Mouse (Mus musculus) midbrain, embryonic 10.5 days (tissue): ENCODE measurements around the gene Robo2. TPM values are rescaled to one million over a fixed set of nuclear protein-coding genes. Genes with fewer than 3 reads are reported as not detected.

ENCODE experiments used
- DNase-seq: peaks from one replicate; pipeline ENCODE4 v3.0.0-alpha.2; 2017; ENCODE audit warnings: low spot score
- H3K27ac ChIP-seq: fragments of 300-500 bp; sonication (generic); replicated peaks from 2 replicates; pipeline ENCODE4 v1.5.1; 2016; ENCODE audit warnings: mild to moderate bottlenecking
- H3K27me3 ChIP-seq: fragments of 300-500 bp; sonication (generic); 2 replicates; pipeline ENCODE4 v1.6.1; 2016; ENCODE audit warnings: low read depth, mild to moderate bottlenecking; ENCODE audit not compliant: poor library complexity, severe bottlenecking
- H3K36me3 ChIP-seq: fragments of 300-500 bp; sonication (generic); 2 replicates; pipeline ENCODE4 v1.6.1; 2016; ENCODE audit warnings: mild to moderate bottlenecking, moderate library complexity
- H3K4me1 ChIP-seq: fragments of 300-500 bp; sonication (generic); 2 replicates; pipeline ENCODE4 v1.6.1; 2016
- H3K4me3 ChIP-seq: fragments of 300-500 bp; sonication (generic); 2 replicates; pipeline ENCODE4 v1.5.1; 2016; ENCODE audit warnings: mild to moderate bottlenecking, moderate library complexity
- H3K9me3 ChIP-seq: fragments of 300-500 bp; sonication (generic); replicated peaks from 2 replicates; pipeline ENCODE4 v1.6.1; 2016; ENCODE audit warnings: mild to moderate bottlenecking
- WGBS: fragments of 180-500 bp; shearing (Covaris S2); methylation state at CpG from one replicate; pipeline ENCODE4 v1.1.7; 2016; 5-methylcytosine and 5-hydroxymethylcytosine counted together
- polyA plus RNA-seq: library from polyadenylated mRNA; unstranded; fragments of >200 nt; fragmentation: Nextera tagmentation; extraction: Ambion mirVana; gene quantifications from 2 replicates; pipeline ENCODE4 v1.2.1, GENCODE M21; 2016

Robo2 gene
- polyA plus RNA-seq, 1 experiment from 2014 or later, result 13.3 TPM

DNA sequence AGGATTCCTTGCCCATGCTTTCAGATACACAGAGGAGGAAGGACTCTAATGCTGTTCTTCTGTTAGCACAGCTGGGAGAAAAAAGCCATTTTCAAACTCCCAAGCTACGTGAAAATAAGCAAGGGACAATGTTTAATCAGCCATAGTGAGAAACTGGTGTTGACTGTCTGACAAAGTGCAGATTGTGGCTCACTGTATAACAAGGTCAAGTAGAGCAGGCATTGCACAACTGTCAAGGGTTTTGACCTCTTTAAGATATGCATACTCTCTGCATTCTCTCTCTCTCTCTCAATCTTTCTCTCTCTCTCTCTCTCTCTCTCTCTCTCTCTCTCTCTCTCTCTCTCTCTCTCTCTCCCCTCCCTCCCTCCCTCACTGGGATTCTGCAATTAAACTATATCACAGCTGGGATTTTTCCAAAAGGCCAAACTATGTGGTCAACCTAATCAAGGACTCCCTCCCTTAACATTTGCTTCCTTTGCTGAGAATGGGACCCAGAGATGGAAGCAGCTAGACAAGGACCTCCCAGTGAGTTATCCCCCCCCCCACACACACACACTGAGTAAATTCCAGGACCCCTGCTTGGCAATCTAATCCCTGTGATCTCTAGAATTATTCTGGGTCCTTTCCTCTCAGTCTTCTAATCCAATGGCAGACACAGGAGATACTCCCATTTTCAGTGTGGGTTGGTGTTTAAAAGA, 389.2 kb downstream of the Robo2 start:
- H3K27ac ChIP-seq, result no peak overlapping the region
- H3K4me3 ChIP-seq, result no peak overlapping the region
- peaks cover 6% of the 10 kb centered on the region; the same call in 1 of the 2 replicates for H3K4me1 ChIP-seq
- WGBS, result 60% methylated on average over 1 of the region's 1 CpGs
- no peak for DNase-seq
- H3K27me3 ChIP-seq, result no peaks in the 10 kb centered on the region
- no peaks in the 10 kb centered on the region for H3K9me3 ChIP-seq
- H3K36me3 ChIP-seq, result no peaks in the 10 kb centered on the region

DNA sequence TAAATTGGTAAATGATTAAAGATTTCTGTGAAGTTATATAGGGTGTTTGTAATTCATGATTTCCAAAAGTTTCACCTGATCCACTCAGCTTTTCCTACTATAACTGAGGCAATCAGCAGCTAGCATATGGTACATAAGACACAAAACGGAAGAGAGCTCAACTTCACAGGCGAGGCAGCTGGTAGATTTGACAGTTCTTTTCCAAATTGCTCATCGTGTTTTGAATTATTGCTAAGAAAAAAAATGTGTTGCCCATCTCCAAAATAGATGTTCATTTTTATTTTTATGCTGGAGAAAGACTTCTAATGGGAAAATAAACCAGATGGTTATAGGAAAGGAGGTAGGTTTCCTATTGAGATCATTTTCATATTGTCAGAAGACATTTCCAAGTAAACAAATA, 405.9 kb downstream of the Robo2 start:
- DNase-seq, result no peak
- H3K9me3 ChIP-seq, result no peaks in the 10 kb centered on the region
- H3K4me3 ChIP-seq, result no peak overlapping the region
- 90% methylated on average over 3 of the region's 3 CpGs for WGBS
- no peaks in the 10 kb centered on the region for H3K27me3 ChIP-seq
- H3K27ac ChIP-seq, result no peak overlapping the region
- H3K36me3 ChIP-seq, result no peaks in the 10 kb centered on the region
- H3K4me1 ChIP-seq, result no peaks in the 10 kb centered on the region

DNA sequence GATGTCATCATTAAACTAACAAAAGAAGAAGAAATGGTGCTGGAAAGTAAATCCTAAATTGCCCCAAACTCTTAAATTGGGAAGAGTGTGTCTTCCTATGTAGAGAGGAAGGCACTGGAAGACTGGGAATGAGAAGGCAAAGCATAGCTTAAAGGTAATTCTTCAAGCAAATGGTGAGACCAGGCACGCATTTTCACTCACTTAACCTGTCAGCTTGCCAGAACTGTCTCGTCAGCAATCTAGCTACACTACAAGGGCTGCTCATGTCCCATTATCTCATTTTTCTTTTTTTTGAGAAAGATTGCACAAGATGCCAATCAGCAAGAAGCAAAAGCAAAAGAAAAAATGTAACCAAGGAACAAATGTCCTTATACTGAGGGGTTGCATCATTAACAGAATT, 410.3 kb downstream of the Robo2 start:
- Histone ChIP-seq H3K4me3 (no peak overlapping the region), H3K4me1 (no peaks in the 10 kb centered on the region), H3K27ac (no peak overlapping the region), H3K27me3 (no peaks in the 10 kb centered on the region), H3K9me3 (no peaks in the 10 kb centered on the region), H3K36me3 (no peaks in the 10 kb centered on the region)
- WGBS, result 87% methylated on average over 2 of the region's 2 CpGs
- no peak for DNase-seq

DNA sequence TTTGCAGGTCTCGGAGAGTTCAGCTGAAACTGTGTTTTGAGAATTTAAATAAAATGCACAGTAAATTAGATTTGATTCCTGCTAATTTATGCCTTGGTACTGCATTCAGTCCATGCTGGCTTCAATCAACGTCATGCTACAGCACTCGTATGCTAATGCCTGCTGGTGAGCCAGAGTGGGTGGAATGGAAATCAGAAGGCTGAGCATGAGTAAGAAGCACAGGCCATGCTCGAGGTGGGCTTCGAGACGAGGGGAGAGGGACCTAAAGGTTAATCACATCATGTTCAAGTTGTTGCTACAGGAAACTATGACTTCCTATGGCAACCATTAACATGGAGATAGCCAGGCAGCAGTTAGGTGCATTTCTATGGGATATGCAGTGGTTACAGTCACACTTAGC, 420.4 kb downstream of the Robo2 start:
- Histone ChIP-seq H3K4me3 (no peak overlapping the region), H3K9me3 (no peaks in the 10 kb centered on the region), H3K36me3 (no peaks in the 10 kb centered on the region), H3K27me3 (no peaks in the 10 kb centered on the region), H3K27ac (no peak overlapping the region), H3K4me1 (no peaks in the 10 kb centered on the region)
- 76% methylated on average over 6 of the region's 6 CpGs for WGBS
- no peak for DNase-seq

- no peak overlapping the region for H3K27ac ChIP-seq
- WGBS, result 87% methylated on average over 7 of the region's 7 CpGs
- H3K4me3 ChIP-seq, result no peak overlapping the region
- H3K36me3 ChIP-seq, result no peaks in the 10 kb centered on the region
- H3K4me1 ChIP-seq, result no peaks in the 10 kb centered on the region
- peaks cover 11% of the 10 kb centered on the region for H3K27me3 ChIP-seq
- DNase-seq, result no peak
- no peaks in the 10 kb centered on the region for H3K9me3 ChIP-seq
Measured at GRCm38 (mm10) chr16:73969573-73969972, 442.1 kb downstream of the Robo2 start.

DNA sequence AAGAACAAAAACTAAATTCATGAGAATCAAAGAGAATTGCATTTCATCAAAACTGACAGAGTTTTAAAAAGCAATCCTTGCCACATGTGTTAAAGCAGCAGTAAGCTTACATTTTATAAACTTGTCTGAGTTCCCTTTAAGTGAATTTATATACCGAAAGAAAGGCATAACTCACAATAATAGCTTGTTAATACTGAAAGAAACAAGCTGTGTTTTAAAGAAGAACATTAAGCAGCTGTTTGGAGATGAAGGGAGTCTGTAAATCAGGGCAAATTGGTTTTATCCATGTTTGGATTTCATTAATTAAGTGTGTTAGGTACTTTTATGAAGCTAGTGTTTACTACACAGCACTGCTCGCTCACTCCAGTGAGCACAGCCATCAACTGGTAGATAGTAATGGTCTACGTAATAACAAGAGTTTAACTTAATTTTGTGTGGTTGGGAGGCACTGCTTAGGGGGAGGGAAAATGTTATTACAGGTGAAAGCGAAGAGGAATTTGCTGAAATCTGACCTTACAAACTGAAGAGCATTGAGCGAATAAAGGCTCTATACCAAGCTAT, 447.2 kb downstream of the Robo2 start:
- Histone ChIP-seq H3K4me1 (no peaks in the 10 kb centered on the region), H3K9me3 (no peaks in the 10 kb centered on the region), H3K27ac (no peak overlapping the region), H3K27me3 (no peaks in the 10 kb centered on the region), H3K4me3 (no peak overlapping the region), H3K36me3 (no peaks in the 10 kb centered on the region)
- whole genome bisulfite sequencing, result 92% methylated on average over 5 of the region's 5 CpGs
- DNase-seq, result no peak

DNA sequence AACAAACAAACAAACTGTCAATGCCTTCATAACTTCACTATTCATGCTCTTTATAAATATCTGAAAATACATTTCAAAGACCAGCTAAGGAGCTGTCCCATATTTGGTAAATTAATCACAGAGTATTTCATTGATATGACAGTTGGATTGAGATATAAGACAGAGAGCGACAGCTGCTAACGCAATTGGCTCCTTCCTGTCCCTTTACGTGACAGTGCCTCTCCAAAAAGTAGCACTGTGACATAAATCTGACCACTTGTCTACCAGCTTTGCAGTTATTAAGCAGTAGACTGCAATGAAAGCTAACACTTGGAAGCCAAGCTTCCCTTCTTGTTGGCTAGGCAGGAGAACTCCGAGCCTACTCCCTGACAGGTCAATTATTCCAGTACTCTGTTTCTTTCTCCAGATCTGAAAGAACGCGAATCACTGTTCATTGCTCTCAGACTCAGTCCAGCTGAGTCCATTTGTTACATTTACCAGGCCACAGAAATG, 452.1 kb downstream of the Robo2 start:
- 86% methylated on average over 6 of the region's 6 CpGs for WGBS
- DNase-seq, result no peak
- no peaks in the 10 kb centered on the region for H3K4me1 ChIP-seq
- H3K36me3 ChIP-seq, result no peaks in the 10 kb centered on the region
- no peak overlapping the region for H3K4me3 ChIP-seq
- H3K27ac ChIP-seq, result no peak overlapping the region
- no peaks in the 10 kb centered on the region for H3K27me3 ChIP-seq
- no peaks in the 10 kb centered on the region for H3K9me3 ChIP-seq

DNA sequence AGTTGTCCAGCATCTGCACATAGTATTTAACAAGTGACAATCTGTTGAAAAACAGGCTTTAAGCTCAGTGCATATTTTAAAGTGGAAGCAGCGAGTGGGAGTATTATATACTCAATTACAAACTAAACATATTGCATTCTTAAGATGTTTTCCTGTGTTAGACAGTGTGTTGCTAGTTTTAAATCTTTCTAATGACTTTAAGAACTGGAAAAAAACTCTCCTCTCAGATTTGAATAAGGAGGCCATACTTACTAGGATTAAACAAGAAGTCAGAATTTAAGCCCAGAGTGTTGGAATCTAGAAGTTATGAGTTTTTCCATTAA, 453.1 kb downstream of the Robo2 start:
- no peaks in the 10 kb centered on the region for H3K9me3 ChIP-seq

DNA sequence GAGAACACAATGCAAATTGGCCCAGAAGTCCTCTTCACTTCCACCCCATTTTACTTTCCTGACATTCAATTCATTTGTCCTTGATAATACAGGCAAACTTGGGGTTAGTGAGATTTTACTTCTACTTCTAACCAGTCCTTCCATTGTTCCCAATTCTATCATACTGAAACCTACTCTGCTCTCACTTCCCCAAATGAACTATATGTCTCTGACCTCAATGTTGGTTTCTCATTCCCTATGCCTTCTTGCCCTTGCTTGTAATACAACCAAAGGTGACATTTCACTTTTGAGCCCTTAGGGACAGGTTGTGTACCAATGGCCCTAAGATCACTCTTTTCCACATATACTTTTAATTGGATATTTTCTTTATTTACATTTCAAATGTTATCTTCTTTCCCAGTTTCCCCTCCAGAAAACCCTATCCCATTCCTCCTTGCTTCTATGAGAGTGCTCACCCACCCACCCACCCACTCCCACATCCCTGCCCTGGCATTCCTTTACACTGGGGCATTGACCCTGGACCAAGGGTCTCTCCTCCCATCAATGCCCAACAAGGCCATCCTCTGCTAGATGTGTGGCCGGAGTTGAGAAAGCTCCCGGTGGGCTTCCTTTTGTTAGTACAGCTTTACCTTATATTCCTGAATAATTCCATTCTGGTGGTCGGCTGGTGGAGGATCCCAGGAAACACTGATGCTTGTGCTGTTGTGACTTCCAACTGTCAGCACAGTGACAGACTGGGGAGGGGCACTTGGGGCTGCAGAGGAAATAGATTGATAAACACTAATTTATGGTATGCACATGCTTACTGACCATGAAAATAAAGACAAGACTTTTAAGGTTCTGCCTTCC, 453.7 kb downstream of the Robo2 start:
- Histone ChIP-seq H3K4me3 (no peak overlapping the region), H3K27ac (no peak overlapping the region), H3K27me3 (no peaks in the 10 kb centered on the region), H3K36me3 (no peaks in the 10 kb centered on the region), H3K9me3 (no peaks in the 10 kb centered on the region), H3K4me1 (no peaks in the 10 kb centered on the region)
- DNase-seq, result no peak
- 40% methylated on average over 3 of the region's 3 CpGs for whole genome bisulfite sequencing

More for the DNA sequence above, 453.1 kb downstream of the Robo2 start:
- H3K27ac ChIP-seq, result no peak overlapping the region
- H3K27me3 ChIP-seq, result no peaks in the 10 kb centered on the region
- no peak overlapping the region for H3K4me3 ChIP-seq
- 86% methylated on average over 1 of the region's 1 CpGs for WGBS
- no peak for DNase-seq
- no peaks in the 10 kb centered on the region for H3K36me3 ChIP-seq
- H3K4me1 ChIP-seq, result no peaks in the 10 kb centered on the region

DNA sequence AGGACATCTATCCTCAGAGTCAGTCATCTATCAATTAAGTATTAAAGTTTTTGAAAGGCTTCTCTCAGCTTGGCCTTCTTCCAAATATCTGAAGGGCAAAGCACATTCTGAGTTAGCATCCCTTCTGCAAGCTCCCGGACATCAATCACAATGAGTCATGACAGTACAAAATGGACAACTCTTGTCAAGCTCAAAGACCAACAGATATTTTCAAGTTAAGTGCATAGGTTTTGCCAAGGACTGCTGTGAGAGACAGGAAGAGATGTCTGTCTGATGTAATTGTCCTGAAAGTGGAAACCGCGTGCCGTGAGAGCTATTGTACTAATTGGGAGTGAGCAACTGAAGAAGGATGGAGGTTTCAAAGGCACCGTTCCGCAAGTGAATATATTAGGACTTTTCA, 465.5 kb downstream of the Robo2 start:
- 84% methylated on average over 6 of the region's 6 CpGs for WGBS
- no peaks in the 10 kb centered on the region for H3K4me1 ChIP-seq
- DNase-seq, result no peak
- H3K9me3 ChIP-seq, result no peaks in the 10 kb centered on the region
- no peak overlapping the region for H3K4me3 ChIP-seq
- H3K27me3 ChIP-seq, result no peaks in the 10 kb centered on the region
- H3K36me3 ChIP-seq, result no peaks in the 10 kb centered on the region
- no peak overlapping the region for H3K27ac ChIP-seq

GRCm38 (mm10) chr16:73940211-73940541, 471.4 kb downstream of the Robo2 start:
- Histone ChIP-seq H3K27me3 (no peaks in the 10 kb centered on the region), H3K9me3 (no peaks in the 10 kb centered on the region), H3K36me3 (no peaks in the 10 kb centered on the region), H3K4me3 (no peak overlapping the region), H3K27ac (no peak overlapping the region), H3K4me1 (no peaks in the 10 kb centered on the region)
- WGBS, result 82% methylated on average over 1 of the region's 1 CpGs
- DNase-seq, result no peak

DNA sequence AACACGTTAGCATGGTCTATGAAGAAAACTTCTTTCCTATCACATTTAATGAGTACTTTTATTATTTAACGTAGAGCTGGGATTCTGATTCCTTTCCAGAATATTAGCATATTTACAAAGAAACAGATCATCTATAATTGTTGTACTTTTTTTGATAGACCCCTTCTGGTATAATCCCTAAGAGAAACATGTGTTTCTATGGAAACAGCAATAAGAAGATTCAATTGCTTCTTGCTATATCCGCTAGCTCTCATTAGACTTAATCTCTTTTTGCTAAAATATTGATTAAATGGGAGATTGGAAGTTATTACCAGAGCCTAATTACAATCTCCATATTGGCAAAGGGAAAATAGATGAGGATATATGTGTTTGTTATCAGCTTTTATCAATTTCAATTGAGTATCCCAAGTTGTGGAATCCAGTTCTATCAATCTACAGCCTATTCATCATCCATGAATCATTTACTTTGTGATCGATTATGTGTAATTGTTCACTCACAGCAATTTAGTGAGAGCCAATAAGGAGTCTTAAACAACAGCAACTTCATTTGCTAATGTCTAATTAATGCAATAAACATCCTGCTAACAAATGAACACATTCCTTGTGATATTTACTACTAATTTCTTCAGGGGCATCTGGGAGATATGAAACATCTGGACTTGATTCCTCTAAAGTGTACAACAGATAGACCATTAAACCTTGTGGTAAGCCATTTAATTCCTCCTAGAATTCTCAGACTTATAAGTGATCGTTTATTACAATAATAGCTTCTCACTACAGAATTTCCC, 472.0 kb downstream of the Robo2 start:
- no peak overlapping the region for H3K4me3 ChIP-seq
- H3K27me3 ChIP-seq, result no peaks in the 10 kb centered on the region
- no peaks in the 10 kb centered on the region for H3K36me3 ChIP-seq
- H3K9me3 ChIP-seq, result no peaks in the 10 kb centered on the region
- no peak overlapping the region for H3K27ac ChIP-seq
- 91% methylated on average over 5 of the region's 5 CpGs for WGBS
- H3K4me1 ChIP-seq, result no peaks in the 10 kb centered on the region
- no peak for DNase-seq
